Comparison of ENCODE assay signal across 16 mouse cellular contexts in the genomic region with DNA sequence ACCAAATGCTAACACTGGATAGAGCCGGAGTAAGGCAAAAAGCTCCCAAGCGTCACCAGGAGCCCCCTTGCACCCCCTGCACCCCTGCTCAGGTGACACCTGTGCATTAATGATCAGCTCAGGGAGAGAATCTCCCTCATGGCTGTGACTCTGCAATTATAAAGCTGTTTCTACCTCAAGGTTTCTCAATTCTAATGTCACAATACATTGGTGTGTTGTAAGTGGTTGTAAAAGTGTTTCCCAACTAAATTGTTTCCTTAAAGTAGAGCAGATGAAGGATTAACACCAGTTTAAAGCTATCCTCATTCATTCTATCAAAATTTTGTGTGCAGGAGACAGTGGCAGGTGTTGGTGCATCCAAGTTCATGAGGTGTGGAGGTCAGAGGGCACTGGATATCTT.
"Had no signal": no experiment of that assay in that cellular context is flagged by ENCODE, and none has a peak within 500 bp of the region (broad histone marks: within the 10 kb centered on the region; RNA-seq: fewer than 3 reads in every experiment).

No protein-coding gene starts in this region.

- H3K36me3 ChIP-seq: midbrain, embryonic 10.5 days; midbrain, embryonic 12.5 days; midbrain, embryonic 15.5 days; neural tube, embryonic 12.5 days had no signal

- H3K4me3 ChIP-seq: midbrain, embryonic 10.5 days; midbrain, embryonic 12.5 days; midbrain, embryonic 15.5 days; neural tube, embryonic 12.5 days had no signal

- H3K27me3 ChIP-seq: midbrain, embryonic 12.5 days; midbrain, embryonic 15.5 days; neural tube, embryonic 12.5 days had no signal

- H3K4me1 ChIP-seq: midbrain, embryonic 10.5 days; midbrain, embryonic 12.5 days; midbrain, embryonic 15.5 days; neural tube, embryonic 12.5 days had no signal

- H3K4me2 ChIP-seq: lung, embryonic 14.5 days; midbrain, embryonic 12.5 days; midbrain, embryonic 15.5 days; neural tube, embryonic 12.5 days had no signal

- H3K9ac ChIP-seq: liver, embryonic 14.5 days; lung, embryonic 14.5 days; midbrain, embryonic 12.5 days; midbrain, embryonic 15.5 days; neural tube, embryonic 12.5 days had no signal

- H3K9me3 ChIP-seq: midbrain, embryonic 10.5 days; midbrain, embryonic 12.5 days; midbrain, embryonic 15.5 days; neural tube, embryonic 12.5 days had no signal

- H3K27ac ChIP-seq: liver, embryonic 14.5 days; midbrain, embryonic 10.5 days; midbrain, embryonic 12.5 days; midbrain, embryonic 15.5 days; neural tube, embryonic 12.5 days had no signal

- DNase-seq: lung, adult 18-20 months; lung, embryonic 14.5 days; lung, postnatal 14 days; lung, postnatal 4 days; right cerebral cortex, adult 18-20 months; right cerebral cortex, postnatal 25 days; right cerebral cortex, postnatal 4 days; spleen, adult 18-20 months; thymus, adult 18-20 months; thymus, postnatal 14 days; thymus, postnatal 36 days had no signal

- ATAC-seq: midbrain, embryonic 15.5 days had no signal
